Mouse (Mus musculus) frontal cortex, postnatal 14 days (tissue): ENCODE data around the gene Sh3pxd2a.

Source experiments
- DNase-seq, 2 experiments: peaks; one replicate each; pipeline ENCODE4 v3.0.0; 2022; ENCODE audit warnings: low spot score in 2 of 2

Gene Sh3pxd2a

GRCm38 (mm10) chr19:47491853-47492252 is 27.7 kb upstream of the Sh3pxd2a start:
- no peak for DNase-seq

DNA sequence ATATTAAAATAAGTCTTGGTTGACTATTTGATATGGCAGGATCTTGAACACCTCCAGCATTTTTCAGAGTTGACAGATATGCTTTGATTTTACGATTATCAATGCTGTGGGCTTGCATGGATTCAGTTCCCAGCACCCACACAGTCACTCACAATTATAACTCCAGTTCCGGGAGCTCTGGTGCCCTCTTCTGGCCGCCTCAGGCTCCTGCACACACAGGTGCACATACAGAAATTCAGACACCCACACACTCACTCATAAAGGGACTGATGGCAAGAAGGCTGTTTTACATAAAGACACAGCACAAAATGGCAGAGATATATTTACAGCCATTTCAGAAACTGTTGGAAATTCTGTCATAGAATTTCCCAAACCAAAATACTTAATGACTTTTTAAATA is 25.0 kb upstream of the Sh3pxd2a start:
- no peak for DNase-seq

- no peak for DNase-seq
Measured at GRCm38 (mm10) chr19:47488250-47488649, 24.0 kb upstream of the Sh3pxd2a start.

DNA sequence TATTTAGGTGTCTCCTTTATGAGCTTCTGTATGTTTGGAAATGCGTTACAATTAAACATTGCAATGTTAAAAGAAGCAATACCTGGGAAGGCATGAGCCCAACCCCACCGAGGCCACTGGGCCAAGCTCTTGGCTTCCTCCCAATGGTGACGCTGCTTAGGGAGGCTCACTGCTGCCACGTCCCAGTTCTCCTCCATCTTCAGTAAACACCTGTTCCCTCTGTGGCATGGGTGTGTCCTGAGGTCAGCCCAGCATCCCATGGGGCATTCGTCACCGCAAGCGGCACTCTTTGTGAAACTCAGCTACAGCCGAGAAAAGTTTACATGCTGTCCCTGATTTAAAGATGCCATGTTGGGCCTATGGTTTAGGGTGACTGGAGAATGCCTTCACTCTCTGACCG is 23.4 kb upstream of the Sh3pxd2a start:
- DNase-seq, result no peak

DNA sequence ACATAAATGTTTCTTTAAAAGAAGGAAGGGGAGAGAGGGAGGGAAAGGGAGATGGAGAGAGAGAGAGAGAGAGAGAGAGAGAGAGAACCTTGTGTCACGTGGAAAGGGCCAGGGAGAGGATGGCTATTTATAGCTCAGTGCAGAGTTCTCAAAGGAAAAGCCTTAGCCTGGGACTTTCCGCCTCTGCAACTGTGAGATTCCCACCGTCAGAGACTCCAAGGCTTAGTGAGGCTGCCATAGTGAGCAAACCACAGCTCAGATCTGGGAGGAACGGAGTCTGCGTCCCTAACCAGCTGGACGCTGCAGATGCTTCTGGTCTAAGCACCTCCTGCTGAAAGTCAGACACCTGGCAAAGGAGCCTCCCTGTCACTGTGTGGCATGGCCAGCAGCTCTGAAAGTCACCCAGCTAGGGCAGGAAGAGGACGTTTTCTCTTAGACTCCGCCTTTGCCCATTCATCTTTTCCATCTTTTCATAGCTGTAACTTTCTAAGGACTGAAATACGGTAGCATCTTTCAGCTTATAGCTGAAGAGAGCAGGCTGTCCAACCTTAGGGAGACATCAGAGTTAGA is 21.9 kb upstream of the Sh3pxd2a start:
- no peak for DNase-seq

- DNase-seq, result no peak
Measured at GRCm38 (mm10) chr19:47484110-47484509, 19.9 kb upstream of the Sh3pxd2a start.

DNA sequence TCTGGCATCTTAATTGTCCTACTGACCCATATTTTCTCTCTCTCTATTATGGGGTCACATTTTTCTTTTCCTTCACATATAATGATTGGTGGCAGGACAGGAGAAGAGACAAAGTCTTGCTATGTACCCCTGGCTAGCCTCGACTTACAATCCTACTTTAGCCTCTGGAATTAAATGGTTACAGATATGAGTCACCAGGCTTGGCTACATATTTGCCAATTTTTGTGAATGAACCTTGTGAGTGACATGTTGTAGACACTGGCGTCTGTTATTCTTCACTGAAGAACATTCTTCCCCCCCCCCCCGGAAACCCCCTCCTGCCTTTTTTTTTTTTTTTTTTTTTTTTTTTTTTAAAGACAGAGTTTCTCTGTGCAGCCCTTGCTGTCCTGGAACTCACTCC is 19.1 kb upstream of the Sh3pxd2a start:
- no peak for DNase-seq

GRCm38 (mm10) chr19:47473453-47473852 is 9.3 kb upstream of the Sh3pxd2a start:
- no peak for DNase-seq

GRCm38 (mm10) chr19:47472881-47473400 is 8.7 kb upstream of the Sh3pxd2a start:
- no peak for DNase-seq

DNA sequence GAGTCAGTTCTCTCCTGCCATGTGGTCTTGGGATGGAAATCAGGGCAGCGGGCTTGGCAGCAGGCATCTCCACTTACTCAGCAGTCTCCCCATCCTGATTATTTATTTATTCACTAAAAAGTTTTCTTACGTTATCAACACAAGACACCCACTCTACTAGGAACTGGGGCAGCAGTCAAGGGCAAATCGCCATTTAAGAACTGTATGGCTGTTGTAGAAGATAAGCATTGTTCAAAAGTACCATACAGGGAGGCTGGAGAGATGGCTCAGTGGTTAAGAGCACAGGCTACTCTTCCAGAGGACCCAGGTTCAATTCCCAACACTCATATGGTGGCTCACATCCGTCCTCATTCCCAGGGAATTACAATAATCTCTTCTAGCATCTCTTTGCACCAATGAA is 7.6 kb upstream of the Sh3pxd2a start:
- DNase-seq, result no peak

DNA sequence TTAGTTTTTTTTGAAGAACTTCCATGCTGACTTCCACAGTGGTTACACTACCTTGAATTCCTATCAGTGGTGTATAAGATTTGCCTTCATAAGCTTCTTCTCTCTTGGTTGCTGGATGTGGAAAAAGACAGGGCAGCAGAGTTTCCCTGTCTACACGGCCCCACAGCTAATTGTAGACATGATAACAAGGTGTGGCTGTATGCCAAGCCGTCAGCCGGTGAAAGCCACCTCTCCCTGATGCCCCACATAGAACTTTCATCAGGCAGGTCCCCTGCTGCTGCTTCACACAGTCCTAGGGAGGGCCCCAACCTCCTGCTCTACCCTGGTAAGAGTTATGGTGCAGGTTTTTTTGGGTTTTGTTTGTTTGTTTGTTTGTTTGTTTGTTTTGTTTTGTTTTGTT is 4.5 kb upstream of the Sh3pxd2a start:
- no peak for DNase-seq

- DNase-seq, result no peak
Measured at GRCm38 (mm10) chr19:47466775-47467174, 2.6 kb upstream of the Sh3pxd2a start.

DNA sequence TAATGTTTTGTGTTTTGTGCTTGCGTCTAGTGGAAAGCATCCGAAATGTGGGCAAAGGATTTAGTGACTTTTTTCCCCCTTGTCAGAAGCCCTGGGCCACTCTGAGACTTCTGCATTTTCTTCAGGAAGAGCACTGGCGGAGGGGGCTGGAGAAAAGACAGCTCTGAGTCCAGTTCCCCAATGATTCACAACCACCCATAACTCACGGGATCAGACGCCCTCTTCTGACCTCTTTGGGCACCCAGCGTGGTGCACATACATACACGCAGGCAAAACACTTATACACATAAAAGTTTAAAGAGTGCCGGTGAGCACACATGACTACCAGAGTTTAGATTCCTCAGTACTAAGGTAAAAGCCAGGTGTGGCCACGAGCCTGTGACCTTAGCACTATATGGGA is 1.3 kb upstream of the Sh3pxd2a start:
- DNase-seq, result no peak

DNA sequence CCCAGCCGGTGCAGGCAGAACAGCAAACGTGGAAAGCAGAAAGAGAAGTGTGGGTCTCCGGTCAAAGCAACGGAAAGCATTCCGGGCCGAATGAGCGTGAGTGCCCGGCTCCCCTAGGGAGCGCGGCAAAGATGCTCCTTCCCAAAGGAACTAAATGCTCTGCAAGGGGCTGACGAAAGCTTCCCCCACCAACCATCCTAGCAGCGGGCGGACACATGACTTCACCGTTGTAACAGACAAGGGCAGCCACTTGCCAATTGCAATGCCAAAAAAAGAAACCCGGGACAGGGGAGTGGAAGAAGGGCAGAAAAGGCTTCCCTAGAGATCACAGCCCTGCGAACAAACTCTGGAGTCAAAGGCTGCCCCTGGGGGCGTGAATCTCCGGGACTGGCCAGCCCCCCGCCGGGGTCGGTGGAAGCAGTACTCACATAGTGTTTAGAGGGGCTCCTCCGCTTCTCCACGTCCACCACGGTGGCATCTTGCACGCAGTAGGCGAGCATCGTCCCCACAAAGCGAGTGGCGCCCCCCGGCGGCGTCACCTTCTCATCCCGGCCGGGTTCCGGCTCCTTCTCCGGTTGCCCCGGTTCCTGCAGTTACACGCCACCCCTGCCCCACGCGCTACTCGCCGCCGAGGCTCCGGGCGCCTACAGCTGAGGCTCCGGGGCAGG is 431 bp downstream of the Sh3pxd2a start:
- peak; percentile 48 to 63 for DNase-seq

GRCm38 (mm10) chr19:47463206-47463605 is 995 bp downstream of the Sh3pxd2a start:
- DNase-seq, result no peak

DNA sequence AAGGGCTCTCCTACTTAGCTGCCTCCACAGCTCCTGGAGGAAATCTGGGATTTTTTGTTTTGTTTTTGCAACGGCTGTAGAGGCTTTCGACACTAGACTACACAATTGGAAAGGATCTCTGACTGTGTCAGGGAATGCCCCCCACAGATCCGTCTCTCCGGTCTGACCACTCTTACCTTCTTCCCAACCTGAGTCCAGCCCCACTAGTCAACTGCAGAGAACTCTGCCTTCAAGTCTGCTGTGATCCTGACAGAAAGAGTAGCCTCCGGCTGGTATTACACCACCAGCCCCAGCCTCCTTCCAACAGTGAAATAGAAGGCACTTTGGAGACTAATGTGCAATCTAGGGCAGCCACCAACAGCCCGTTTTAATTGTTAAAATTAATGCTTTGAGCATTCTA is 1.5 kb downstream of the Sh3pxd2a start:
- no peak for DNase-seq

GRCm38 (mm10) chr19:47461838-47462237 is 2.4 kb downstream of the Sh3pxd2a start:
- no peak for DNase-seq

DNA sequence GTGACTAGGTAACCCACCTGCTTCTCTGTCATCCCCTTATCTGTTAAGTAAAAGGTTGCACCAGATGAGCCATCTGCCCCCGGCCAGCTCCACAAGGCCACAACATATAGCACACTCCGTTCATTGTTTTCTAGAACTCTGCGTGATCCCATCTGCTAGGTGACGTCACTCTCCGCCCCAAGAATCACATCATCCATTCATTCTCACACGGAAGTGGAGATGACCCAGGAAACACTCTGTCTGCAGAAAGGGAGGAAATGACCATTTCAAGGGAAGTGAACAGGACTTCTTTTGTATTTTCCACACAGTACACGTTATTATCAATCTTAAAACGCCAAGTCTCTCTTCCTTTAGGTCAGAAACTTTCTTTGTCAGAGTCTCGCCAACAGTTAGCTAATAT is 2.8 kb downstream of the Sh3pxd2a start:
- no peak for DNase-seq

DNA sequence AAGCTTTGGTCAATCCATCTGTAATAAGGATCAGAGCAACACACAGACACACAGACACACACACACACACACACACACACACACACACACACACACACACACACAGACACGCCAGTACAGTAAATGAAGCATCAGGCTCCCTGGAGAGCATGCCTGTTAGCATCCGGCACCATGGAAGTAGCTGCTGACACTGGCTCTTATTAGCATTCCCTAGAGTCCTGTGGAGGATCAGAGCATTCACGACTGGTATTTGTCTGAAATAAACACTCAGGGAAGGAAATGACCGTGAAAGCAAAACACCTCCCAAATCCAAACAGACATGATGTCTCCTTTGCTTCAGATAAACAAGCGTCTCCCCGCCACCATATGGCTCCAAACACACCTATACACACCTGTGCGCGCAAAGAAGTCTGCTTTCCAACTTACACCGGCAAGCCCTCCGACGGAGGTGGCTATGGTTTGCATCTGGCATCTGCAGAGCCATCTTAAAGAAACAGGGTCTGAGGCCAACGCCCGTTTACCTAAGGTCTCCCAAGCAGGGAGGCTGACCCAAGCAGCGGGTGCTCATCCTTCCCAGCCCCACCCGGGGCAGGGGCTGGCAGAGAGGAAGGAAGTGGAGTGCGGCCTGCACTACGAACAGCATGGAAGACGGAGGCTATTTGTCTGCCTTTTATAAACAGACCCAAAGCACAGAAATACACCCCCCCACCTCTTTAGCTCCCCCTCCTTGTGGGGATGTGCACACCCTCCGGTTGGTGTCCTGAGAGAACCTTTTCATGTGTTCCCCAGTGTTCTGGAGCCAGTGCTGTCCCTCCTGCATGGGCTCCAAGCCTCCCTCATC is 3.9 kb downstream of the Sh3pxd2a start:
- DNase-seq, result no peak

DNA sequence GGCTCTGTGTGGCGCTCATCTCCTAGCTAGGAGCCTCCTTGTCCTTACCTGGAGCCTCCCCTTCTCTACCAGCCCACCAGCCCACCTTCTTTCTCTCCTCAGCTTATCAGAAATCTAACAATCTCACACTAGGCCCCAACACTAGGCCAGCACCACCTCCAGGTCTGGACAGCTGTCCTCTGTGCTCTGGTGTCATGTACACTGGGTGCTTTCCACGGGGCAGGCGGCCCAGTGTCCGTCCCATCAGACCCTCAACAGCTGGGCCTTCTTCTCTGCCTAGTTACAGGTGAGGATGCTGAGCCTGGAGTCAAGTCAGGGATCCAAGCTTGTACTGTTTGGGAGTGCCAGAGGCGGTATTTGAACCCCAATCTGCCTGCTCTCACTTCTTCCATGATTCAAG is 5.0 kb downstream of the Sh3pxd2a start:
- DNase-seq, result no peak

GRCm38 (mm10) chr19:47458504-47459161 is 5.6 kb downstream of the Sh3pxd2a start:
- DNase-seq, result no peak
